Mouse (Mus musculus) hindbrain, embryonic 12.5 days (tissue): ENCODE results near the gene Abcb11. TPM values are rescaled to one million over a fixed set of nuclear protein-coding genes. Genes with fewer than 3 reads are reported as not detected.
"Not testable (repeated sequence)": the region's sequence is repeated elsewhere in the genome, so short reads cannot be mapped to it uniquely, and the experiment has no call there.

Experiments
- ATAC-seq: fragments of 200-750 bp; cut with Nextera tagmentation; 2 replicates; pipeline ENCODE4 v1.8.0; 2017; ENCODE audit warnings: moderate TSS enrichment; ENCODE audit not compliant: low FRiP score
- H3K27ac ChIP-seq: fragments of 300-500 bp; sonication (generic); 2 replicates; pipeline ENCODE4 v1.5.1; 2016; ENCODE audit warnings: mild to moderate bottlenecking
- H3K27me3 ChIP-seq: fragments of 300-500 bp; sonication (generic); 2 replicates; pipeline ENCODE4 v1.6.1; 2016; ENCODE audit warnings: mild to moderate bottlenecking
- H3K36me3 ChIP-seq: fragments of 300-500 bp; sonication (generic); 2 replicates; pipeline ENCODE4 v1.6.1; 2016; ENCODE audit warnings: mild to moderate bottlenecking
- H3K4me1 ChIP-seq: fragments of 300-500 bp; sonication (generic); 2 replicates; pipeline ENCODE4 v1.6.1; 2016
- H3K4me2 ChIP-seq: fragments of 300-500 bp; sonication (generic); replicated peaks from 2 replicates; pipeline ENCODE4 v1.6.1; 2016; ENCODE audit warnings: mild to moderate bottlenecking
- H3K4me3 ChIP-seq: fragments of 300-500 bp; sonication (generic); 2 replicates; pipeline ENCODE4 v1.5.1; 2016; ENCODE audit warnings: mild to moderate bottlenecking
- H3K9ac ChIP-seq: fragments of 300-500 bp; sonication (generic); 2 replicates; pipeline ENCODE4 v1.6.1; 2016; ENCODE audit warnings: mild to moderate bottlenecking, moderate library complexity
- H3K9me3 ChIP-seq: fragments of 300-500 bp; sonication (generic); replicated peaks from 2 replicates; pipeline ENCODE4 v1.6.1; 2016; ENCODE audit warnings: mild to moderate bottlenecking
- WGBS: fragments of 180-500 bp; shearing (Covaris S2); methylation state at CpG from one replicate; pipeline ENCODE4 v1.1.7; 2016; 5-methylcytosine and 5-hydroxymethylcytosine counted together
- polyA plus RNA-seq: library from polyadenylated mRNA; unstranded; fragments of >200 nt; fragmentation: Nextera tagmentation; extraction: Ambion mirVana; gene quantifications from 2 replicates; pipeline ENCODE4 v1.2.1, GENCODE M21; 2016

Gene Abcb11
- polyA plus RNA-seq, 1 experiment from 2014 or later = not detected

GRCm38 (mm10) chr2:69328509-69329163 is 13.8 kb downstream of the Abcb11 start:
- Histone ChIP-seq H3K4me3 (no peak overlapping the region), H3K4me1 (peaks cover 3% of the 10 kb centered on the region; the same call in 1 of the 2 replicates), H3K27ac (no peak overlapping the region), H3K27me3 (no peaks in the 10 kb centered on the region), H3K4me2 (no peak overlapping the region), H3K9ac (no peak overlapping the region), H3K36me3 (no peaks in the 10 kb centered on the region), H3K9me3 (no peaks in the 10 kb centered on the region)
- peak; percentile 61; the same call in 1 of the 2 replicates for ATAC-seq
- WGBS = 76% methylated on average over 5 of the region's 5 CpGs

GRCm38 (mm10) chr2:69324881-69325660 is 17.3 kb downstream of the Abcb11 start:
- ATAC-seq = no peak
- no peak overlapping the region for H3K4me2 ChIP-seq
- H3K9me3 ChIP-seq = no peaks in the 10 kb centered on the region
- H3K36me3 ChIP-seq = no peaks in the 10 kb centered on the region
- no peak overlapping the region for H3K9ac ChIP-seq
- H3K4me1 ChIP-seq = peaks cover 3% of the 10 kb centered on the region; the same call in 1 of the 2 replicates
- H3K27me3 ChIP-seq = no peaks in the 10 kb centered on the region
- H3K4me3 ChIP-seq = no peak overlapping the region
- WGBS = 86% methylated on average over 5 of the region's 5 CpGs
- H3K27ac ChIP-seq = no peak overlapping the region

GRCm38 (mm10) chr2:69323018-69323417 is 19.4 kb downstream of the Abcb11 start:
- no peak for ATAC-seq
- Histone ChIP-seq H3K27me3 (no peaks in the 10 kb centered on the region), H3K36me3 (no peaks in the 10 kb centered on the region), H3K9ac (no peak overlapping the region), H3K27ac (no peak overlapping the region), H3K9me3 (no peaks in the 10 kb centered on the region), H3K4me3 (no peak overlapping the region), H3K4me2 (no peak overlapping the region), H3K4me1 (no peaks in the 10 kb centered on the region)
- WGBS = 89% methylated on average over 4 of the region's 4 CpGs

GRCm38 (mm10) chr2:69321457-69321856 is 21.0 kb downstream of the Abcb11 start:
- no peak overlapping the region for H3K27ac ChIP-seq

GRCm38 (mm10) chr2:69311337-69311736 is 31.1 kb downstream of the Abcb11 start:
- 93% methylated on average over 4 of the region's 4 CpGs for WGBS
- no peaks in the 10 kb centered on the region for H3K4me1 ChIP-seq
- no peak overlapping the region for H3K9ac ChIP-seq
- no peak overlapping the region for H3K4me2 ChIP-seq
- no peaks in the 10 kb centered on the region for H3K27me3 ChIP-seq
- no peak overlapping the region for H3K4me3 ChIP-seq
- no peak for ATAC-seq
- no peaks in the 10 kb centered on the region for H3K9me3 ChIP-seq
- H3K27ac ChIP-seq = no peak overlapping the region
- no peaks in the 10 kb centered on the region for H3K36me3 ChIP-seq

More at GRCm38 (mm10) chr2:69321457-69321856, 21.0 kb downstream of the Abcb11 start:
- Histone ChIP-seq H3K36me3 (no peaks in the 10 kb centered on the region), H3K4me1 (no peaks in the 10 kb centered on the region), H3K27me3 (no peaks in the 10 kb centered on the region), H3K4me2 (no peak overlapping the region), H3K9ac (no peak overlapping the region), H3K9me3 (no peaks in the 10 kb centered on the region), H3K4me3 (no peak overlapping the region)
- 78% methylated on average over 5 of the region's 5 CpGs for WGBS
- ATAC-seq = no peak

- H3K27ac ChIP-seq = no peak overlapping the region
- H3K9ac ChIP-seq = no peak overlapping the region
- WGBS = 70% methylated on average over 6 of the region's 6 CpGs
- no peak for ATAC-seq
- H3K4me2 ChIP-seq = no peak overlapping the region
- H3K4me3 ChIP-seq = no peak overlapping the region
- no peaks in the 10 kb centered on the region for H3K36me3 ChIP-seq
- no peaks in the 10 kb centered on the region for H3K27me3 ChIP-seq
- H3K4me1 ChIP-seq = no peaks in the 10 kb centered on the region
- H3K9me3 ChIP-seq = no peaks in the 10 kb centered on the region
These were observed 34.3 kb downstream of the Abcb11 start for GRCm38 (mm10) chr2:69308136-69308535.

GRCm38 (mm10) chr2:69300568-69300967 is 41.8 kb downstream of the Abcb11 start:
- H3K4me3 ChIP-seq, H3K36me3 ChIP-seq, ATAC-seq, H3K9ac ChIP-seq, H3K27ac ChIP-seq, H3K9me3 ChIP-seq, H3K4me1 ChIP-seq, H3K27me3 ChIP-seq, H3K4me2 ChIP-seq: not testable (repeated sequence)
- 93% methylated on average over 6 of the region's 6 CpGs for WGBS

GRCm38 (mm10) chr2:69294508-69294907 is 47.9 kb downstream of the Abcb11 start:
- Histone ChIP-seq H3K36me3 (no peaks in the 10 kb centered on the region), H3K27ac (no peak overlapping the region), H3K4me2 (no peak overlapping the region), H3K9ac (no peak overlapping the region), H3K4me1 (no peaks in the 10 kb centered on the region), H3K4me3 (no peak overlapping the region), H3K9me3 (no peaks in the 10 kb centered on the region), H3K27me3 (no peaks in the 10 kb centered on the region)
- no peak for ATAC-seq

GRCm38 (mm10) chr2:69288989-69289388 is 53.4 kb downstream of the Abcb11 start:
- 61% methylated on average over 5 of the region's 5 CpGs for WGBS
- Histone ChIP-seq H3K4me3 (no peak overlapping the region), H3K9ac (no peak overlapping the region), H3K4me1 (no peaks in the 10 kb centered on the region), H3K9me3 (no peaks in the 10 kb centered on the region), H3K36me3 (no peaks in the 10 kb centered on the region), H3K27ac (no peak overlapping the region), H3K4me2 (no peak overlapping the region), H3K27me3 (no peaks in the 10 kb centered on the region)
- no peak for ATAC-seq

- WGBS = 3% methylated on average over 1 of the region's 1 CpGs
- no peaks in the 10 kb centered on the region for H3K27me3 ChIP-seq
- H3K27ac ChIP-seq = no peak overlapping the region
- no peaks in the 10 kb centered on the region for H3K36me3 ChIP-seq
- H3K9ac ChIP-seq = no peak overlapping the region
- no peak overlapping the region for H3K4me3 ChIP-seq
- ATAC-seq = no peak
- H3K4me1 ChIP-seq = no peaks in the 10 kb centered on the region
- H3K4me2 ChIP-seq = no peak overlapping the region
- H3K9me3 ChIP-seq = no peaks in the 10 kb centered on the region
These were observed 66.5 kb downstream of the Abcb11 start for GRCm38 (mm10) chr2:69275875-69276274.

- Histone ChIP-seq H3K4me3 (no peak overlapping the region), H3K4me1 (no peaks in the 10 kb centered on the region), H3K27me3 (no peaks in the 10 kb centered on the region), H3K9ac (no peak overlapping the region), H3K36me3 (no peaks in the 10 kb centered on the region), H3K9me3 (no peaks in the 10 kb centered on the region), H3K4me2 (no peak overlapping the region), H3K27ac (no peak overlapping the region)
- ATAC-seq = no peak
These were observed 78.3 kb downstream of the Abcb11 start for GRCm38 (mm10) chr2:69264069-69264618.

- no peak overlapping the region for H3K4me3 ChIP-seq
- H3K27me3 ChIP-seq = no peaks in the 10 kb centered on the region
- no peak overlapping the region for H3K9ac ChIP-seq
- ATAC-seq = no peak
- no peaks in the 10 kb centered on the region for H3K36me3 ChIP-seq
- H3K4me1 ChIP-seq = no peaks in the 10 kb centered on the region
- no peak overlapping the region for H3K4me2 ChIP-seq
- H3K9me3 ChIP-seq = no peaks in the 10 kb centered on the region
- no peak overlapping the region for H3K27ac ChIP-seq
- 45% methylated on average over 16 of the region's 16 CpGs for WGBS
These were observed 94.1 kb downstream of the Abcb11 start for GRCm38 (mm10) chr2:69248221-69248755.
